Mouse (Mus musculus): ENCODE measurements around the gene Taf1a. TPM values are rescaled to one million over a fixed set of nuclear protein-coding genes. Genes with fewer than 3 reads are reported as not detected.
"Not testable (repeated sequence)": the region's sequence is repeated elsewhere in the genome, so short reads cannot be mapped to it uniquely, and the experiment has no call there.

Taf1a gene
- polyA plus RNA-seq (2015; fragmentation: Nextera tagmentation; extraction: Ambion mirVana) = 14.3 and 16.0 TPM in 2 replicates

DNA sequence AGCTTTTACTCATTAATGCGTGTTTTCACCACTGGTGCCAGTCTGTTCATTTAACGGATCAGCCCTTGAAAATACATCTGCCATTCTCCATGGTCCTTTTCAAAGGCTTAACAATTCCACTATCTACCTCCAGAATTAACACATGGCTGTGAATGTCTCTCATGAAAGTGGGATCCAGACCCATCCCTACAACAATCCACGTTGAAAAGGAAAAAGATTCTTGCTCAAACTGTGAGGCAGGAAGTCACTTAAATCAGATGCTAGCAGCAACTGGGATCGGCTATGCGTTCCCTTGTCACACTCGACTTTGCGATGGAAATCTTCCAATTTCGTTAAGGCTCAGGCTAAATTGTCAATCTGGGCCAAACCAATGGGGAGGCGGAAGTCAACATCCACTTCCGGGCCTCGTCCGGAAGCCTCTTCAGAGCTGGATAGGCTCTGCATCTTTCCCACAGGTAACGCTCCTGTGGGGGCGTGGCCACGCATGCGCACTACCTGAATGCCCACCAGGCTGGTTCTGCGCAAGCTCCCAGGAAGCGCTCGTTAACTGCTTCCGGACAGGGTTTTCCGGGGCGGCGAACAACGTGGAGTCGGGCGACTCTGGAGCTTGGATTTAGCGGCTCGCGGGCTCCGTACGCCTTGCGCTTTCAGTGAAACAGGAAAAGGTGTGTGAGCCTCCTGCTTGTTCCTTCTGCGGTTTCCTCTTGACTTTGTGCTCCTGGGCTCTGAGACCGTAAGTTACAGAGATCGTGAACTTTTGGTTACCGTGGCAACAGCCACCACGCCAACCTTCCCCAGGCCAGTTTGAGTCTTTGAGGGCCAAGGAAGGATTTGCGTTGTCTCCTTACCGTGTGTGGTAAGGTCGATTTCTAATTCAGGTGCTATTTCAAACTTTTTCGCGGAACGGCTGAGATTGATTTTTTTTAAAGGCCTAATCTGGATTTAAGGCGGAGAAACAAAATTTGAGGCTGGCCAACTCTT is at the start of gene Taf1a:
Gene Taf1a (plus strand): TSS at position 556 of the 981 bp plus-strand sequence.
- peak; percentile 100 for ATAC-seq (ENCODE audit: low FRiP score)
- Histone ChIP-seq H3K27me3 (replicated peaks) (peaks cover 18% of the 10 kb centered on the region), H3K4me3 (replicated peaks) (peak within 1 kb of the TSS; percentile 54), H3K36me3 (peaks cover 9% of the 10 kb centered on the region), H3K9ac (replicated peaks) (peak within 1 kb of the TSS; percentile 53; the same call in 1 of the 2 replicates), H3K9me3 (replicated peaks) (no peaks in the 10 kb centered on the region), H3K27ac (replicated peaks) (peak within 1 kb of the TSS; percentile 73), H3K4me2 (peak within 1 kb of the TSS; percentile 83), H3K4me1 (peaks cover 21% of the 10 kb centered on the region)
- WGBS = 5% methylated on average over 44 of the region's 44 CpGs

DNA sequence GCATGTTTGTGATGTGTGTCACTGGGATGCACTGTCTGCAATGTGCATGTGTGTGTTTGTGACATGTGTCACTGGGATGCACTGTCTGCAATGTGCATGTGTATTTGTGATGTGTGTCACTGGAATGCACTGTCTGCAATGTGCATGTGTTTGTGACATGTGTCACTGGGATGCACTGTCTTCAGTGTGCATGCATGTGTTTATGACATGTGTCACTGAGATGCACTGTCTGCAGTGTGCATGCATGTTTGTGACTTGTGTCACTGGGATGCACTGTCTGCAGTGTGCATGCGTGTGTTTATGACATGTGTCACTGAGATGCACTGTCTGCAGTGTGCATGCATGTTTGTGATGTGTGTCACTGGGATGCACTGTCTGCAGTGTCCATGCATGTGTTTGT is 45.9 kb upstream of the Taf1a start:
- Histone ChIP-seq H3K36me3 (peaks cover 36% of the 10 kb centered on the region), H3K4me1 (peaks cover 22% of the 10 kb centered on the region)
- H3K4me3 ChIP-seq (replicated peaks); H3K4me2 ChIP-seq; H3K9ac ChIP-seq (replicated peaks); H3K27ac ChIP-seq (replicated peaks); H3K27me3 ChIP-seq (replicated peaks); ATAC-seq (ENCODE audit: low FRiP score); H3K9me3 ChIP-seq (replicated peaks): not testable (repeated sequence)
- 100% methylated on average over 1 of the region's 1 CpGs for WGBS

DNA sequence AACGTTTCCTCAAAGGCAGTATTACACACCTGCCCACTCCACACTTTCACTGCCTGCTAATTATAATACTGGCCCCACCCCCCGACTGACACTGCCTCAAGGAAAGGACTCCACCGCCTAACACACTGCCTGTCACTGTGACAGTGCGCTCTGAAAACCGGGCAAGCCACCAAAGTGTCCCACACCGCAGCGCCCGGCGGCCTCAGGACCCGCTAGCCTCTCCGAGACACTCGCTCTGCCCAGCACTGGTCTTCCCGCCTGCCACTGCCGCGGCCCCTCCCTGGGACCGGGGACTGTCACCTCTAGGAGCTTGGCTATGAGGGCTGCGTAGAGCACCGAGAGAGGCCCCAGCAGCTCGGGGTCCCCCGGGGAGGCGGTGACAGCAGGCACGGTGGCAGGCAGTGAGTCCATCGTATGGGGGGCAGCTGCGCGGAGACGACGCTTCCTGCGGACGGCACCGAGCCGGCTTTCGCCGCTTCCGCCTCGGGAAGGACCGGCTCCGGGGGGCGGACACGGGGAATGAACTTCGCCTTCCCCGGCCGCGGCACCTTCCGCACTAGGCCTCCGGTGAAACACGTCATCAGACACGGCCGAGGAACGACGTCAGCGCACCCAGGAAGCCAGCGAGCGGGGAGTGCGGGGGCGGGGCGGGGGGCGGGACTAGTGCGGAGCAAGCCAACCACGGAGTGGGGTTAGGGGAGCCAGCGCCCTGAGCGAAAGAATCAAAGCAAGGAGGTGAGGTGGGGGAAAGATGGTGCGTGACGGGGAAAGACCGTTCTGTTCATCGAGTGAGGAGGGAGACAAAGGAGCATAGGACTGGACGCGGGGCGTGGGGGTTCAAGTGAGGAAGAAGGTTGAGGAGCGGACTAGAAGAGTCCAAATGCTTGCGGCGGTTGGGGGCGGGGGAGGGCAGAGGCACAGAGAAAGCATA is 43.6 kb upstream of the Taf1a start:
- Histone ChIP-seq H3K9me3 (replicated peaks) (no peaks in the 10 kb centered on the region), H3K27me3 (replicated peaks) (no peaks in the 10 kb centered on the region), H3K4me3 (replicated peaks) (peak overlapping the region; percentile 99), H3K36me3 (peaks cover 37% of the 10 kb centered on the region), H3K4me1 (peaks cover 22% of the 10 kb centered on the region), H3K27ac (replicated peaks) (peak overlapping the region; percentile 86), H3K4me2 (peak overlapping the region; percentile 91), H3K9ac (replicated peaks) (peak overlapping the region; percentile 96)
- peak; percentile 98 for ATAC-seq (ENCODE audit: low FRiP score)
- under 1% methylated on average over 71 of the region's 72 CpGs for WGBS

DNA sequence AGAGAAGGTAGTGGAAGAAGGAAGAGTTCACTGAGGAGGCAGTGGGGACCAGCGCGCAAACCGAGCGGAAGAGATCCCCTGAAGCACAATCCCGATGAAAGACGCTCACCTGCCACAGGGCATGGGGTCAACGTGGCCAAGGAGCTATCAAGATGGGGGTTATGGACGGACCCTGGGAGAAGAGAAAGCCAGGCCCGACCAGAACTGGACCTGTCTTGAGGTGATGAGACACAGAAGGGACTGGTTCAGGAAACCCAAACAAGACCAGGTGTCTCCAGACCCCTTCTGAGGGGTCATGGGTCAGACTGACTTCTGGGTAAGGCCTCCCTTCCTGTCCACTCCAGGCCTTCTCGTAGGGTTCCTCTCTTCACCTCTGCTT is 43.0 kb upstream of the Taf1a start:
- Histone ChIP-seq H3K9ac (replicated peaks) (peak overlapping the region; percentile 96), H3K27ac (replicated peaks) (peak overlapping the region; percentile 86), H3K4me2 (peak overlapping the region; percentile 91), H3K9me3 (replicated peaks) (no peaks in the 10 kb centered on the region), H3K36me3 (peaks cover 41% of the 10 kb centered on the region), H3K4me3 (replicated peaks) (peak overlapping the region; percentile 99), H3K4me1 (peaks cover 22% of the 10 kb centered on the region), H3K27me3 (replicated peaks) (no peaks in the 10 kb centered on the region)
- WGBS = 10% methylated on average over 10 of the region's 10 CpGs
- no peak; the same call in none of the 2 replicates for ATAC-seq (ENCODE audit: low FRiP score)

DNA sequence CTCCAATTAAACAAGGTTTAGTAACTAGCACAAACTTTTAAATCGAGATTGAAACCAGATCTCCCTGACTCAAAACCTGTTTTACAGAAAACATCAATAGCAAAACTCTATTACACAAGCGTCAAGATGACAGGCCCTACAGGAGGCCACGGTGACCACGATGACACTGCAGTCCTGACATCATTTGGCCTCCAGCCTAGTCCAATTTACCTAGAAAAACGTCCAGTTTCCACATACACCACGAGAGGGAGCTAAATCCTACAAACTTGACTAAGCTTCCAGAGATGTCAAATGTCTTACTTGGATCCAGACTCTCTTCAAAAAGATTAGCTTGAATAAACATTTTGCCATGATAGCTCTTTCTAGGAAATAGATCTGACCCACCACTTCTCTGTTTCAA is 38.9 kb upstream of the Taf1a start:
- H3K4me1 ChIP-seq = peaks cover 17% of the 10 kb centered on the region
- H3K9ac ChIP-seq (replicated peaks) = no peak overlapping the region
- H3K27ac ChIP-seq (replicated peaks) = no peak overlapping the region
- no peak overlapping the region for H3K4me3 ChIP-seq (replicated peaks)
- no peaks in the 10 kb centered on the region for H3K27me3 ChIP-seq (replicated peaks)
- peaks cover 55% of the 10 kb centered on the region for H3K36me3 ChIP-seq
- no peak overlapping the region for H3K4me2 ChIP-seq
- ATAC-seq (ENCODE audit: low FRiP score) = no peak
- 26% methylated on average over 6 of the region's 6 CpGs for WGBS
- no peaks in the 10 kb centered on the region for H3K9me3 ChIP-seq (replicated peaks)

DNA sequence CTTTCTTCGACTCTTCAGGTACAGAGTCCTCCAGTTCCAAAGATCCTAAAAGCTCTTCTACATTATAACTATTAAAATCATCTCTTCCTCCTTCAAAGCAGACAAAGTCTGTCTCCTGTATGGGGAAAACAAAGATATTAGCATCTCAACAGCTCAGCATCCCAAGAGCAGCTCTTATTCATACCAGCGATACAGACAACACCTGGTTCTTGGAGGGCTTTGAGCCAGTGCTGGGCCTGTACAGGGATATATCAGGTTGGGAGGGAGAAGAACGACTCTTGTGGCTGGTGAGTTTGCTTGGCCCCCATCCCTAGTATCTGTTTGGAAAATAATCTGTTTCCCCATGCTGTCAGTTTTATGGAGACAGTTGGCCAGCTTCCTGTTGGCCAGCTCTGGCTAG is 29.9 kb upstream of the Taf1a start:
- Histone ChIP-seq H3K27ac (replicated peaks) (no peak overlapping the region), H3K4me2 (no peak overlapping the region), H3K4me1 (no peaks in the 10 kb centered on the region), H3K4me3 (replicated peaks) (no peak overlapping the region), H3K9ac (replicated peaks) (no peak overlapping the region), H3K9me3 (replicated peaks) (no peaks in the 10 kb centered on the region), H3K36me3 (peaks cover 76% of the 10 kb centered on the region), H3K27me3 (replicated peaks) (no peaks in the 10 kb centered on the region)
- no peak for ATAC-seq (ENCODE audit: low FRiP score)
- 92% methylated on average over 3 of the region's 3 CpGs for WGBS

DNA sequence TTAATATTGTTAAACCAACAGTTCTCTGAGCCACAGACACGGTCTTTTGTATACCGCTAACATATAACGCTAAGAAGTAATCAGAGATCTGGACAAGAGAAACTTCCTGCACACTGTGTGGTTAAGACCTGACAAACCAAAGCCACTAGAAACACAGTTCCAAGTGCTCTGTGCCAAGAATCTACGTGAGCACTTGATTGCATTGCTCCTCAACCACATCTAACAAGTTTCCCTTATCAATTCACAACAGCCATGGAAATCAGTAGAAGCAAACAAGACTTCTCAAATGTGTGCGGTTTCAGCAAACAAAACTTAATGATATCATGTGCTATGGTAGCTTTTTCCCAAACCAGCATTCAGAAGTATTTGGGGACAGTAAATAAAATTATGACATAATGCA is 26.5 kb upstream of the Taf1a start:
- Histone ChIP-seq H3K4me2 (no peak overlapping the region), H3K4me1 (peaks cover 7% of the 10 kb centered on the region), H3K27ac (replicated peaks) (no peak overlapping the region), H3K9me3 (replicated peaks) (no peaks in the 10 kb centered on the region), H3K9ac (replicated peaks) (no peak overlapping the region), H3K4me3 (replicated peaks) (no peak overlapping the region), H3K36me3 (peaks cover 71% of the 10 kb centered on the region), H3K27me3 (replicated peaks) (no peaks in the 10 kb centered on the region)
- 96% methylated on average over 5 of the region's 5 CpGs for WGBS
- no peak for ATAC-seq (ENCODE audit: low FRiP score)

DNA sequence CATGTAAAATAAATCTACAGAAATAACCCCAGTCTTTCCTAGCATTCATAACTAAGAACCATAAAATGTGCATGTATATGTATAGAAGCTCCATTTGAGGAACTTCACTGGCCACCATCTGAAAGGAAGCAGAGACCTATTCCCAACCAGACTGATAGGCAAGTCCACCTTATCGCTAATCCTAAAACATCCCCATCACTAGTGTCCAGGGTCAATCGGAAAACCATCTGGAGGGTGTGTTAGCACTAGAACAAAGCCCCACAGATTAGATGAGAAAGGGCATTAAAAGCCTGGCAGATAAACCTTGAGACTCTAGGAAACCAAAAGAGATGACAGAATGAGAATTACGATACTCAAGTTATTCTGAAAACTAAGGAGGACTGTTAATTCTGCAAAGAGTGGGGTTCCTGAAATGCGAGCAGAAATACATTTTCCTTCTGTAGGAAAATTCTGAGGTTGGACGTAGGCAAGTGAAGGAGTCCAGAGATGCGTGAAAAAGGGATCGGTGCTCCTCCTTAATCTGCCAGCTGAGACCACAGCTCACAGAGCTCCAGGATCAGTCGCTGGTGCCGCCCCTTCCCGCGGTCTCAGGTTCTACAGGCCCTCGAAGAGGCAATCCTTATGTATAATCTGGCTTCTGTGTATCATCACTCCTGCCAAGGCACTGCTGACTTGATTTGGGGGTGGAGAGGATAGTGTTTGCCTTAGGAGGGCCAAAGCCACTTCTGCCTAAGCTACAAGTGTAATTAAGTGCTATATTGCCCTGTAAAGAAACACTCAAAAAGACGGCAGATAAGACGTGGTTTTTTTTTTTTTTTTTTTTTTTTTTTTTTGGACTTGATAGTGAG is 25.8 kb upstream of the Taf1a start:
- no peak overlapping the region for H3K9ac ChIP-seq (replicated peaks)
- WGBS = 91% methylated on average over 14 of the region's 14 CpGs
- peaks cover 14% of the 10 kb centered on the region for H3K4me1 ChIP-seq
- H3K4me3 ChIP-seq (replicated peaks) = no peak overlapping the region
- H3K27me3 ChIP-seq (replicated peaks) = no peaks in the 10 kb centered on the region
- ATAC-seq (ENCODE audit: low FRiP score) = no peak
- no peak overlapping the region for H3K4me2 ChIP-seq
- H3K9me3 ChIP-seq (replicated peaks) = no peaks in the 10 kb centered on the region
- H3K27ac ChIP-seq (replicated peaks) = no peak overlapping the region
- H3K36me3 ChIP-seq = peaks cover 65% of the 10 kb centered on the region

DNA sequence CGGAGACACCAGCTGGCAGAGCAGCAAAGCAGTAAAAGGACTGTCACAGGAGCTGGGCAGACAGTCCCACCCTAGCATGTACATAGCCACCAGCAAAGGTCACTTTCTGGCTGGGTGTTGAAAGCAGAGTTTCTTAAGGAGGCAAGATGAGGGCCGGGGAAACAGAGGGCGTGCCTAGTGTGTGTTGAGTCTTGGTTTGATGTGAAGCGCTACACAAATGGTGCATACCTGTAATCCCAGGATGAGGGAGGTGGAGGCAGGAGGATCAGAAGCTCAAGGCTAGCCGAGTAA is 25.3 kb upstream of the Taf1a start:
- Histone ChIP-seq H3K36me3 (peaks cover 59% of the 10 kb centered on the region), H3K9ac (replicated peaks) (no peak overlapping the region), H3K4me2 (no peak overlapping the region), H3K9me3 (replicated peaks) (no peaks in the 10 kb centered on the region), H3K4me3 (replicated peaks) (no peak overlapping the region), H3K27ac (replicated peaks) (no peak overlapping the region), H3K4me1 (peaks cover 20% of the 10 kb centered on the region), H3K27me3 (replicated peaks) (no peaks in the 10 kb centered on the region)
- no peak for ATAC-seq (ENCODE audit: low FRiP score)
- 92% methylated on average over 5 of the region's 5 CpGs for WGBS

DNA sequence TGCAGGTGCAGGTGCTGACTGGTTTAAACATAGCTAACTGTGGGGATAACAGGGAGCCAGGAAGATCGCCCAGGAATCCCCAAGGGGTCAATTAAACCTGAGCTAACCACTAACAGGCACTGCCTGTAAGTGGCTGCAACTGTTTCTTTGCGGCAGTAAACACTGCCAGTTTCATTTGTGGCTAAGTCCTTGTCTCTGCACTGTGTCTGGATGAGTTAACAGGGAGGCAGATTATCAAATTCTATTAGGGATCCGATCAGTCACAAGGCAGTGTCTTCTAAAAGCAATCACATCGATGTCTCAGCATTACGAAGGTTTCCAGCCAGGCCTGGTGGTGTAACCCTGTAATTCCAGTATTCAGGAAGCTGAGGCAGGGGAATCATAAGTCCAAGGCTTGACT is 22.4 kb upstream of the Taf1a start:
- H3K9me3 ChIP-seq (replicated peaks) = no peaks in the 10 kb centered on the region
- H3K36me3 ChIP-seq = peaks cover 35% of the 10 kb centered on the region
- no peak overlapping the region for H3K4me2 ChIP-seq
- no peak overlapping the region for H3K9ac ChIP-seq (replicated peaks)
- H3K4me1 ChIP-seq = peaks cover 29% of the 10 kb centered on the region
- no peak overlapping the region for H3K4me3 ChIP-seq (replicated peaks)
- ATAC-seq (ENCODE audit: low FRiP score) = no peak
- no peak overlapping the region for H3K27ac ChIP-seq (replicated peaks)
- no peaks in the 10 kb centered on the region for H3K27me3 ChIP-seq (replicated peaks)
- WGBS = 79% methylated on average over 5 of the region's 5 CpGs
